Mouse (Mus musculus) adipocyte (in vitro differentiated cells): ENCODE data around the gene Rabgap1l.

ENCODE experiments used
- DNase-seq: peaks from one replicate; pipeline ENCODE4 v3.0.0-alpha.2; 2016; ENCODE audit warnings: low spot score

The Rabgap1l gene

GRCm38 (mm10) chr1:160787926-160788325 is 5.1 kb downstream of the Rabgap1l start:
- no peak for DNase-seq

- DNase-seq, result no peak
Observed at GRCm38 (mm10) chr1:160787164-160787563, 5.8 kb downstream of the Rabgap1l start.

GRCm38 (mm10) chr1:160786571-160786970 is 6.4 kb downstream of the Rabgap1l start:
- DNase-seq, result no peak

- no peak for DNase-seq
Observed at GRCm38 (mm10) chr1:160785681-160786225, 7.3 kb downstream of the Rabgap1l start.

- no peak for DNase-seq
Observed at GRCm38 (mm10) chr1:160784122-160784521, 8.9 kb downstream of the Rabgap1l start.

- DNase-seq, result peak; percentile 24
Observed at GRCm38 (mm10) chr1:160774166-160774565, 18.8 kb downstream of the Rabgap1l start.

- DNase-seq, result no peak
Observed at GRCm38 (mm10) chr1:160765565-160765964, 27.4 kb downstream of the Rabgap1l start.

GRCm38 (mm10) chr1:160758243-160758642 is 34.8 kb downstream of the Rabgap1l start:
- no peak for DNase-seq

- DNase-seq, result no peak
Observed at GRCm38 (mm10) chr1:160755359-160755758, 37.7 kb downstream of the Rabgap1l start.

- no peak for DNase-seq
Observed at GRCm38 (mm10) chr1:160750629-160751028, 42.4 kb downstream of the Rabgap1l start.

GRCm38 (mm10) chr1:160746786-160747185 is 46.2 kb downstream of the Rabgap1l start:
- no peak for DNase-seq

GRCm38 (mm10) chr1:160745238-160745930 is 47.6 kb downstream of the Rabgap1l start:
- no peak for DNase-seq

- peak; percentile 5 for DNase-seq
Observed at GRCm38 (mm10) chr1:160744009-160744408, 49.0 kb downstream of the Rabgap1l start.

GRCm38 (mm10) chr1:160743229-160743628 is 49.8 kb downstream of the Rabgap1l start:
- DNase-seq, result peak; percentile 80

- DNase-seq, result no peak
Observed at GRCm38 (mm10) chr1:160740650-160741049, 52.4 kb downstream of the Rabgap1l start.

GRCm38 (mm10) chr1:160734743-160735142 is 58.3 kb downstream of the Rabgap1l start:
- DNase-seq, result no peak

- DNase-seq, result peak; percentile 6
Observed at GRCm38 (mm10) chr1:160729944-160730343, 63.1 kb downstream of the Rabgap1l start.

GRCm38 (mm10) chr1:160717742-160718141 is 75.3 kb downstream of the Rabgap1l start:
- peak; percentile 71 for DNase-seq

GRCm38 (mm10) chr1:160714685-160715084 is 78.3 kb downstream of the Rabgap1l start:
- DNase-seq, result peak; percentile 58

- DNase-seq, result no peak
Observed at GRCm38 (mm10) chr1:160713887-160714286, 79.1 kb downstream of the Rabgap1l start.

- no peak for DNase-seq
Observed at GRCm38 (mm10) chr1:160713383-160713782, 79.6 kb downstream of the Rabgap1l start.

- no peak for DNase-seq
Observed at GRCm38 (mm10) chr1:160710539-160710938, 82.5 kb downstream of the Rabgap1l start.

- DNase-seq, result no peak
Observed at GRCm38 (mm10) chr1:160704596-160704995, 88.4 kb downstream of the Rabgap1l start.

- DNase-seq, result no peak
Observed at GRCm38 (mm10) chr1:160703813-160704212, 89.2 kb downstream of the Rabgap1l start.
